Mouse (Mus musculus): Measurements from ENCODE around the gene Odf4.

Gene Odf4

DNA sequence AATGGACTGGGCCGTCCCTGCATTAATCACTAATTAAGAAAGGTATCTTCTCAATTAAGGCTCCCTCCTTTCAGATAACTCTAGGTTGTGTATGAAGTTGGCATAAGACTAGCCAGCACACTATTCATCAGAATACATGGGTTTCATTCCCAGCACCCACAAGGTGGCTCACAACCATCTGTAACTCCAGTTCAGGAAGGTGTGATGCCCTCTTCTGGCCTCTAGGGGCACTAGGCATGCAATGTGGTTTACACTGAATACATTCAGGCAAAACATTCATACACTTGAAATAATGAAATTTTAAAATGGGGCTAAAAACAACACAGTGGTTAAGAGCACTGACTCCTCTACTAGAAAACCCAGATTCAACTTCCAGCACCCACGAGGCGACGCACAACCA is 29.8 kb downstream of the Odf4 start:
- Histone ChIP-seq H3K4me3 (replicated peaks; ENCODE audit: low read length) (no peak overlapping the region), H3K9me3 (ENCODE audit: low read length) (no peaks in the 10 kb centered on the region), H3K36me3 (ENCODE audit: insufficient read depth, low read length) (peaks cover 4% of the 10 kb centered on the region), H3K27me3 (ENCODE audit: insufficient read depth, low read length) (peaks cover 34% of the 10 kb centered on the region), H3K4me1 (replicated peaks; ENCODE audit: low read depth, low read length) (peaks cover 25% of the 10 kb centered on the region)
- no peak for TF ChIP-seq POU5F1 (IDR thresholded peaks at IDR 0.05; ENCODE audit: borderline replicate concordance, low read length)
- TF ChIP-seq CTCF (conservative IDR thresholded peaks at IDR 0.05; ENCODE audit: low read length), result peak; percentile 92
- TF ChIP-seq NANOG (IDR thresholded peaks at IDR 0.05; ENCODE audit: borderline replicate concordance, low read length), result no peak

GRCm38 (mm10) chr11:68896247-68896646 is 30.6 kb downstream of the Odf4 start:
- H3K4me3 ChIP-seq (replicated peaks; ENCODE audit: low read length), result no peak overlapping the region
- H3K9me3 ChIP-seq (ENCODE audit: low read length), result no peaks in the 10 kb centered on the region
- H3K4me1 ChIP-seq (replicated peaks; ENCODE audit: low read depth, low read length), result peaks cover 27% of the 10 kb centered on the region
- H3K27me3 ChIP-seq (ENCODE audit: insufficient read depth, low read length), result peaks cover 39% of the 10 kb centered on the region
- TF ChIP-seq NANOG (IDR thresholded peaks at IDR 0.05; ENCODE audit: borderline replicate concordance, low read length), result no peak
- TF ChIP-seq CTCF (conservative IDR thresholded peaks at IDR 0.05; ENCODE audit: low read length), result no peak
- no peak for TF ChIP-seq POU5F1 (IDR thresholded peaks at IDR 0.05; ENCODE audit: borderline replicate concordance, low read length)
- H3K36me3 ChIP-seq (ENCODE audit: insufficient read depth, low read length), result no peaks in the 10 kb centered on the region

- Histone ChIP-seq H3K9me3 (ENCODE audit: low read length) (no peaks in the 10 kb centered on the region), H3K4me1 (replicated peaks; ENCODE audit: low read depth, low read length) (peaks cover 21% of the 10 kb centered on the region), H3K27me3 (ENCODE audit: insufficient read depth, low read length) (peaks cover 36% of the 10 kb centered on the region), H3K4me3 (replicated peaks; ENCODE audit: low read length) (no peak overlapping the region), H3K36me3 (ENCODE audit: insufficient read depth, low read length) (no peaks in the 10 kb centered on the region)
- TF ChIP-seq NANOG (IDR thresholded peaks at IDR 0.05; ENCODE audit: borderline replicate concordance, low read length) (no peak), CTCF (conservative IDR thresholded peaks at IDR 0.05; ENCODE audit: low read length) (no peak), POU5F1 (IDR thresholded peaks at IDR 0.05; ENCODE audit: borderline replicate concordance, low read length) (no peak)
Measured at GRCm38 (mm10) chr11:68893911-68894464, 32.9 kb downstream of the Odf4 start.

GRCm38 (mm10) chr11:68892233-68892832 is 34.5 kb downstream of the Odf4 start:
- TF ChIP-seq NANOG (IDR thresholded peaks at IDR 0.05; ENCODE audit: borderline replicate concordance, low read length) (no peak), POU5F1 (IDR thresholded peaks at IDR 0.05; ENCODE audit: borderline replicate concordance, low read length) (no peak), CTCF (conservative IDR thresholded peaks at IDR 0.05; ENCODE audit: low read length) (no peak)
- peaks cover 18% of the 10 kb centered on the region for H3K4me1 ChIP-seq (replicated peaks; ENCODE audit: low read depth, low read length)

GRCm38 (mm10) chr11:68891823-68892222 is 35.1 kb downstream of the Odf4 start:
- no peaks in the 10 kb centered on the region for H3K36me3 ChIP-seq (ENCODE audit: insufficient read depth, low read length)
- TF ChIP-seq CTCF (conservative IDR thresholded peaks at IDR 0.05; ENCODE audit: low read length) (no peak), POU5F1 (IDR thresholded peaks at IDR 0.05; ENCODE audit: borderline replicate concordance, low read length) (no peak), NANOG (IDR thresholded peaks at IDR 0.05; ENCODE audit: borderline replicate concordance, low read length) (no peak)
- no peak overlapping the region for H3K4me3 ChIP-seq (replicated peaks; ENCODE audit: low read length)
- peaks cover 34% of the 10 kb centered on the region for H3K27me3 ChIP-seq (ENCODE audit: insufficient read depth, low read length)
- peaks cover 18% of the 10 kb centered on the region for H3K4me1 ChIP-seq (replicated peaks; ENCODE audit: low read depth, low read length)
- no peaks in the 10 kb centered on the region for H3K9me3 ChIP-seq (ENCODE audit: low read length)

More at GRCm38 (mm10) chr11:68892233-68892832, 34.5 kb downstream of the Odf4 start:
- H3K9me3 ChIP-seq (ENCODE audit: low read length), result no peaks in the 10 kb centered on the region
- H3K4me3 ChIP-seq (replicated peaks; ENCODE audit: low read length), result peak overlapping the region; percentile 73
- peaks cover 34% of the 10 kb centered on the region for H3K27me3 ChIP-seq (ENCODE audit: insufficient read depth, low read length)
- H3K36me3 ChIP-seq (ENCODE audit: insufficient read depth, low read length), result no peaks in the 10 kb centered on the region

- Histone ChIP-seq H3K36me3 (ENCODE audit: insufficient read depth, low read length) (no peaks in the 10 kb centered on the region), H3K4me1 (replicated peaks; ENCODE audit: low read depth, low read length) (peaks cover 18% of the 10 kb centered on the region), H3K4me3 (replicated peaks; ENCODE audit: low read length) (no peak overlapping the region), H3K9me3 (ENCODE audit: low read length) (no peaks in the 10 kb centered on the region), H3K27me3 (ENCODE audit: insufficient read depth, low read length) (peaks cover 34% of the 10 kb centered on the region)
- no peak for TF ChIP-seq POU5F1 (IDR thresholded peaks at IDR 0.05; ENCODE audit: borderline replicate concordance, low read length)
- TF ChIP-seq CTCF (conservative IDR thresholded peaks at IDR 0.05; ENCODE audit: low read length), result no peak
- no peak for TF ChIP-seq NANOG (IDR thresholded peaks at IDR 0.05; ENCODE audit: borderline replicate concordance, low read length)
Measured at GRCm38 (mm10) chr11:68890625-68891024, 36.3 kb downstream of the Odf4 start.

- no peaks in the 10 kb centered on the region for H3K9me3 ChIP-seq (ENCODE audit: low read length)
- H3K4me3 ChIP-seq (replicated peaks; ENCODE audit: low read length), result no peak overlapping the region
- TF ChIP-seq CTCF (conservative IDR thresholded peaks at IDR 0.05; ENCODE audit: low read length), result no peak
- no peak for TF ChIP-seq NANOG (IDR thresholded peaks at IDR 0.05; ENCODE audit: borderline replicate concordance, low read length)
- no peak for TF ChIP-seq POU5F1 (IDR thresholded peaks at IDR 0.05; ENCODE audit: borderline replicate concordance, low read length)
- H3K36me3 ChIP-seq (ENCODE audit: insufficient read depth, low read length), result no peaks in the 10 kb centered on the region
- H3K27me3 ChIP-seq (ENCODE audit: insufficient read depth, low read length), result peaks cover 26% of the 10 kb centered on the region
- H3K4me1 ChIP-seq (replicated peaks; ENCODE audit: low read depth, low read length), result peaks cover 17% of the 10 kb centered on the region
Measured at GRCm38 (mm10) chr11:68888653-68889052, 38.2 kb downstream of the Odf4 start.

DNA sequence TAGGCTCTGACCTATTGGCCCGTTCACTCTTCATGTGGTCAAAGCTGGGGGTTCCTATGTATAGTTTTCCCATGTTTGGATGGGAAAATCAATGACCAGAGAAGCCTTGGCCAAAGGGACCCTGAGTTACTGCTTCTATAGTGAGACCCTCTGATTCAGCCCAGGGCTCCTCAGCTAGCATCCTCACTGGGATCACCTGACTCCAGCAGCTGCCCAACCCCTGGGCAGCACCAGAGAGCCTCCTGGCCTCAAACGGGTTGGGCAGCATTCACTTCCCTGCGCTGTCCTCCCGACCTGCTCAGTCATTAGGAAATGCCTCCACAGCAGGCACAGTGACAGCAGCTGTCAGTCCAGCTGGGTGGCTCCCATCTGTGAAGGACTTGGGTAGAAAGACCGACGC is 38.6 kb downstream of the Odf4 start, which contains the start of gene Rnf222:
Rnf222 (plus strand) TSS at position 301 of the 400 bp plus-strand sequence.
- Histone ChIP-seq H3K4me1 (replicated peaks; ENCODE audit: low read depth, low read length) (peaks cover 17% of the 10 kb centered on the region), H3K27me3 (ENCODE audit: insufficient read depth, low read length) (peaks cover 22% of the 10 kb centered on the region), H3K9me3 (ENCODE audit: low read length) (no peaks in the 10 kb centered on the region), H3K36me3 (ENCODE audit: insufficient read depth, low read length) (no peaks in the 10 kb centered on the region), H3K4me3 (replicated peaks; ENCODE audit: low read length) (no peak within 1 kb of the TSS)
- TF ChIP-seq CTCF (conservative IDR thresholded peaks at IDR 0.05; ENCODE audit: low read length), result no peak
- TF ChIP-seq NANOG (IDR thresholded peaks at IDR 0.05; ENCODE audit: borderline replicate concordance, low read length), result no peak
- TF ChIP-seq POU5F1 (IDR thresholded peaks at IDR 0.05; ENCODE audit: borderline replicate concordance, low read length), result no peak
